Mouse (Mus musculus) adrenal gland, postnatal 4 days (tissue): ENCODE data around the gene Fam198a. TPM values are rescaled to one million over a fixed set of nuclear protein-coding genes. Genes with fewer than 3 reads are reported as not detected.

Experiments
- DNase-seq, 2 experiments: peaks; one replicate each; pipeline ENCODE4 v3.0.0; 2021 to 2022; ENCODE audit warnings: low spot score in 2 of 2, mixed read lengths in 2 of 2
- total RNA-seq, 2 experiments: library from RNA; stranded (reverse); gene quantifications; 2 replicates each; pipeline ENCODE4 v1.2.3; 2021

Gene Fam198a
- total RNA-seq, 2 experiments from 2014 or later, result 6.8 to 8.4 TPM

- DNase-seq, result no peak
Observed at GRCm38 (mm10) chr9:121981466-121982105, 30.8 kb downstream of the Fam198a start.

- no peak for DNase-seq
Observed at GRCm38 (mm10) chr9:121982214-121982613, 31.4 kb downstream of the Fam198a start.

DNA sequence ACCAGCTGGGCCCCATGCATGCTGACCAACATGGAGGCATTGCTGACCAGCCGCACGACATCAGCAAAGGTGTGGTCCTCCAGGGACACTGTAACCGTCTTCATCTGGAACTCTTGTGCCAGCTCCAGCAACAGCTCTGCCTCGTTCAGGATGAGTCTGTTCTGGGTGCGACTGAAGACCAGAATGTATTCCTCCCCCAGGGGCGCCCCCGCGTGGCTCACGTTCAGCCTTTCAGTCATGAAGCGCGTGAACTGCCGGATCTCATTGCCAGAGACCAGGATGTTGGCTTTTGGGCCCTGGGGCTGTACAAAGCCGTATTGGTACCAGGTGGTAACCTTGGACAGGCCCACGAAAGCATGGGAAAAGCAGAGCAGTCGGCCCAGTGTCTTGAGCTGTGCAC, 31.9 kb downstream of the Fam198a start:
- DNase-seq, result no peak

DNA sequence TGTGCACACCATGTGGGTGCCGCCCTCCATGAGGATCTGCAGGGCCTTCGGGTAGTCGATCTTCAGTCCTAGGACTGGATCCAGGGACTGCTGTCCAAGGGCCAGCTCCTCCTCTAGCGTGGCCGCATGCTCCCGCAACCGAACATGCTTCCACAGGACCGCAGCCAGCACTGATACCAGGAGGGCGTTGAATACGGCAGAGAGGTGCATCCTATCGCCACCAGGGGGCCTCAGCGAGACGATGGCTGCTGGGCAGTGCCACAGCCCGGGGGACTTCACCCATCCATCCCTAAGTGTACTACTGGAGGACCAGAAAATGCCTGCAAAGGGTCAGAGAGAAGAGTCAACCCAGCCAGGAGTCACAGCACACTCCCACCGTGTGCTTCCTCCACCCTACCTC, 32.7 kb downstream of the Fam198a start:
- peak; percentile 50 to 71 for DNase-seq

- DNase-seq, result peak; percentile 56 to 62
Observed at GRCm38 (mm10) chr9:121984465-121985461, 34.0 kb downstream of the Fam198a start.

- no peak for DNase-seq
Observed at GRCm38 (mm10) chr9:121988910-121989309, 38.1 kb downstream of the Fam198a start.

- DNase-seq, result no peak
Observed at GRCm38 (mm10) chr9:121989536-121989935, 38.7 kb downstream of the Fam198a start.

GRCm38 (mm10) chr9:121991041-121991440, 40.3 kb downstream of the Fam198a start:
- no peak for DNase-seq

DNA sequence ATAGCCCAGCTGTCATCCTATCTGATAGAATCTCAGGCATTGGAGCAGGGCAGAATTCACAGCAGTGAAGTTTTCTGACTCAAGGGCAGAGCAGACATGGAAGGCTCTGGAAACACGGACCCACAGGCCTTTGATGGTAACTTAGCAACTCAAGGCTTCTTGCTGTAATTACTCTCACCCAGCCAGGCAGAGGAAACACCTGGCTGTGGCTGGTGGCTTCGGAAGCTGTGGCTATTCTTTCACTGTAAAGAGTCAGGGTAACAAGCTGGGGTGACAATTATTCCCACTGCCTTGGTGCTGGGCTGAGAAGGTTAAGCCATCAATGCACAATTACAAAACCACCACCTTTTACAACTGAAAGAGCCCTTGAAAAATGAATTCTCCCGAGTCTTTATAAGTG, 42.3 kb downstream of the Fam198a start:
- no peak for DNase-seq

DNA sequence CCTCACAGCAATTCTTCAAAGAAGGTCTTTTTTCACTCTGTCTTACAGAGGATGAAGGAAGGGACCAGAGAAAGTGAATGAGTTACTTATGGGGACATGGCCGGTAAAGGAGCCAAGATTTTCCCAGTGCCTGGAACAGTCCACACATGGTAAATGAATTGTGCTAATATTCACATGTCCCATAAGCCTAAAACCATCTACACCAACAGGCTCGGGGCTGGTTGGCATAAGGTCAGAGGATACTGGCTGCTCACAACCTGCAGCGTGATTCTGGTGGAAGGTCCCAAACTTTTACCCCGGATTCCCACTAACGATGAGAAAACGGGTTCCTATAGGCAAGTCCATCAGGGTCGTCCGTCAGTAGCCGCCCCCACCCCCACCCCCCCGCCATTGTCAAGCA, 44.3 kb downstream of the Fam198a start:
- no peak for DNase-seq

DNA sequence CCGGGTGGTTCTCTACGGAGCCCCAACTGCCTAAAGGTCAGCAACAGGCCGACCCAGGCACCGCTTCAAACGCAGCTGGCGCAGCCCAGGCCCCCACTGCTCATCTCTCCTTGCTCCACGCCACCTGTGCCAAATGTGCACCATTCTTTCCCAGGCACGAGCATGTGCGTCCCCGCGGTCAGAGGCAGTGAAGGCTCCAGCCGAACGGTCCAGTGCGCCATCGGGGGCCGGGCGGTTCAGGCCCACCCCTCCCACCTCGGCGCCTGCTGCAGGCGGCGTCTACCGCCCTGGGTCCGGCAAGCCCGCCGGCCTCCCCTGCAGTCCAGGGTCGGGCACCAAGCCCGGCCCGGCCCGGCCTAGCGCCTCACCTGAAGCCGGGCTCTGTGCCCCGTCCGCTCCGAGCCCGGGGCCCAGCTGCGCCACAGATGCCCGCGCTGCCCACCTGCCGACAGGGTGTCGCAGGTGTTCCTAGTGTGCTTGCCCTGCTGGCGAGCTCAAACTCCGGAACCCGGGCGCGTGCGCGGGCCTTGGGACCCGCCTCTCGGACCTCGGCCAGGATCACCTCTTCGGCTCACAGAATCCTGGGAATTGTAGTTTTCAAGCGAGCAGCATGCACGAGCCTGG, 44.8 kb downstream of the Fam198a start:
- peak; percentile 56 to 65 for DNase-seq

DNA sequence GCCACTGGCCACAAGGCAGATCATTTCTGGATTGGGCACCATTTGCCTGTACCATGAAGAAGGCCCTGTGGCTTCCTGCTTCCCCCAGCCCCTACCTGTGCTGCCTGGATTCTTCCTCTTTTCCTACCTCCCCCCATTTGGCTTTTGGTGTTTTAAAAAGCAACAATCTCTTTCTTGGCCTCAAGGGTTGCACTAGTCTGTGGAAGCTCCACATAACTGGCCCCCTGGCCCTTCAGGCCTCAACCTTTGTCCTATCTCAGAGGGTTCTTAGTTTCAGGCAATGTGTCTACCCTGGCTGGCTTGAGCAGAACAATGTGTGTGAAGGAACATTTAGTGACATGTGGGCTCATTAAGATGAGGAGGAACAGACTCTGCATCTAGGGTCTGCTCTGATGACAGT, 46.2 kb downstream of the Fam198a start, which contains the start of gene Pomgnt2:
TSS of gene Pomgnt2 (minus strand) at position 101 of the 400 bp plus-strand sequence.
- DNase-seq, result no peak

DNA sequence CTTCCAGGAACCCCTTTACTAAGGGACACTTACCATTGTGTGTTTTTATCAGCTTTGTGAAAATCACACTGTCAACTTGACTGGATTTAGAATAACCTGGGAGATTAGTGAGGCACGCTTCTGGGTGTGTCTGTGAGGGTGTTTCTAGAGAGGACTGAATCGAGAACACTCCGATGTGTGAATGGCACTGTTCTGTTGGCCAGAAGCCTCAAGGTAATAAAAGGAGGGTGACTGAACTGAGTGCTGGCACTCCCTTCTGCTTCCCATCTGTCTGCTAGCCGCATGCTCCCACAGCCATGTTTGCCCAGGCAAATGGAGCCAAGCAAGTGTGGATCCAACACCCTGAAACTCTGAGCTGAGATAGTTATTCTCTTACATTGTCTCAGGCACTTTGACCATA, 47.2 kb downstream of the Fam198a start:
- no peak for DNase-seq

- DNase-seq, result no peak
Observed at GRCm38 (mm10) chr9:122006175-122006574, 55.4 kb downstream of the Fam198a start.

DNA sequence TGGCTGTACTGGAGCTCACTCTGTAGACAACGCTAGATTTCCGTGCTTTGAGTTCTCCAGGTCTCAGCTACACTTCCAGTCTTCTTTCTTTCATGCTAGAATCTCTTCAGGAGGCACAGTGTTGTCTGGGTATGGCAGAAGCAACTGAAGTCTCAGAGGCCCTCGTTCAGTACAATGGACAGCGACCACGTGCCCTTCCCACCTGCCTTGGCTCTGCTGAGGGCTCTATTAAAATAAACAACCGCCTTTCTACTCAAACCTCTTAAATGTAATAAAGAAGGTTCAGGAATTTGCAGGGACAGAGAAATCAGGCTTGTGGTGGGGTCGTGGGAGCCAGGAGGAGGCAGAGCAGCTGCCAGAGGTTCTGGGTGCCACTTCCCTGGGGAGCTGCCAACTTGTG, 55.8 kb downstream of the Fam198a start:
- DNase-seq, result no peak

DNA sequence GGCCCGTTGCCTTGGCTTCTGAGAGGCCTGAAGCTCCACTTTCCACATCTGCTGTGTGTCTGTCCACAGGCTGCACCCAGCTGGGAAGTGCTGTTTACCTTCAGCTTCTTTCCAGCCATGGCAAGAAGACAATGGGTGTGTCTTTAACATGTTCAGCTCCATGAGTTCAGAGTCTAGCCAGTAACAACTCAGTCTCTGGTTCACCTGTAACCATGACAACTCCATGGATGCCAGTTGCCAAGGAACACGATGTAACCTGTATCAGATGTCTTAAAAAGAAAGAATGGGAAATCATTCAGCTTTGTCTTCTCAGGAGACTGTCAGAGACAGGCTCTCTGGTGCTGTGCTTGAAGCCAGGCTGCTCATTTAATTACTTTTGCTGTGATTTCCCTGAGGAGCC, 58.1 kb downstream of the Fam198a start:
- DNase-seq, result no peak

GRCm38 (mm10) chr9:122010751-122011150, 60.0 kb downstream of the Fam198a start:
- no peak for DNase-seq

- DNase-seq, result no peak
Observed at GRCm38 (mm10) chr9:122012816-122013215, 62.0 kb downstream of the Fam198a start.

DNA sequence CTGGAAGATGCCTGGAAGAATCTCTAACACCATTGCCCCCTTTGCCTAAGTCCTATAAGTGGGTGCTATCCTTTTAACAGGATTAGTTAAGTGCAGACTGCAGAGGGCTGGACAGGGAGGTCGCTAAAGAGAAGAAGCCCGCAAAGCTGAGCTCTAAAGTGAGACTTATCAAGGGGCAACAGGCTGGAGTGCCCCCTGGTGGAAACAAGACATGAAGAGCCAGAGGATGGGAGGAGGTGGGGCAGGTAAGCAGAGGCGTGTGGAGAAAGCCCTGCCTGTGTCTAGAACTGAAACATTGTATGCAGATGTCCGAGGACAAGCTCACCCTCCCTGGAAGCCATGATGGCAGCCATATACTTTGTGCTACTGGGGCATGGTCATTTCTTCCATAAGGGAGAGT, 62.8 kb downstream of the Fam198a start:
- DNase-seq, result no peak

GRCm38 (mm10) chr9:122014241-122014667, 63.5 kb downstream of the Fam198a start:
- DNase-seq, result peak; percentile 54 to 70

- no peak for DNase-seq
Observed at GRCm38 (mm10) chr9:122018079-122018478, 67.3 kb downstream of the Fam198a start.
